Mouse (Mus musculus) thymus, postnatal 10 days (tissue): ENCODE measurements around the gene Klk1b5.

Experiments used
- DNase-seq, 2 experiments: peaks; one replicate each; pipeline ENCODE4 v3.0.0; 2021; ENCODE audit warnings: low spot score in 2 of 2

The Klk1b5 gene

GRCm38 (mm10) chr7:44253023-44253616 is 37.4 kb downstream of the Klk1b5 start:
- DNase-seq: no peak

- DNase-seq: no peak
Observed at GRCm38 (mm10) chr7:44254930-44255329, 39.2 kb downstream of the Klk1b5 start.

GRCm38 (mm10) chr7:44257278-44257677 is 41.5 kb downstream of the Klk1b5 start, which contains the start of gene Acp4:
TSS of gene Acp4 (minus strand) at chr7:44257378.
- DNase-seq: no peak

DNA sequence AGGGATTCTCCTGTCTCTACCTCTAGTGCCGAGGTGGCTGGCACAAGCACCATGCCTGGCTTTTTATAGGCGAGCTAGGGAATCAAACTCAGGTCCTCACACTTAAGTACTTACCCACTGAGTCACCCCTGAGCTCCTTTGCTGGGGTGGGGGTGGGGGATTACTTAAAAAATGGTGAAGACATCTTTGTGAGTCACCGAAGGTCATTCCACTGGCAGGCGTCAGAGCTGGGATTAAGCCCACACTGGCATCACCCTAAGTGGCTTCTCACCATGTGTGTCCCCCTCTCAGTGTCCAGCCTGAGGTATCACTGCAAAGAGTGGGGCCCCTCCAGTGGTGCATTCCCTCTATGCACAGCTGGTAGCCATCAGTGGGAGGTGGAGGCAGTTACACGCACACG is 44.7 kb downstream of the Klk1b5 start:
- no peak for DNase-seq

DNA sequence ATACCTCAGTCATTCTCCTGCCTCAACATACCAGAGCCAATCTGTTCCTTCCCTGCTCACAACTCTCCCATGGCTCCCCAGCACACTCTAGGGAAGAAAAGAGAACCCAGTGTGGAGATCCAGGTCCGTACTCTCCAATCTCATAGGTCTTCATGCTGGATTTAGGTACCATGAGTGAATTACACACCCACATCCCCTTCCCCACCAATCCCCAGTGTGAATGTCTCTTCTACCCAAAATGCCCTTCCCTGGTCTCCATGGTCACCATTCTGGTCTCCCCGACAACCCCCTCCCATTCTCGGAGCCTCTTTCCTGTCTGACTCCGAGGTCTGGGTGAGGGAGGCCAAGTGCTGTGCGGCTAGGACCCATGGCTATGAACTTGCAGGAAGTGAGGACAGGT is 45.4 kb downstream of the Klk1b5 start, which contains the start of gene Gm15517:
Gene Gm15517 (plus strand): TSS at position 301 of the 400 bp plus-strand sequence.
- DNase-seq: no peak

- peak; percentile 83 to 95 for DNase-seq
Observed at GRCm38 (mm10) chr7:44262791-44263643, 47.3 kb downstream of the Klk1b5 start.

- no peak for DNase-seq
Observed at GRCm38 (mm10) chr7:44268117-44268516, 52.4 kb downstream of the Klk1b5 start.

DNA sequence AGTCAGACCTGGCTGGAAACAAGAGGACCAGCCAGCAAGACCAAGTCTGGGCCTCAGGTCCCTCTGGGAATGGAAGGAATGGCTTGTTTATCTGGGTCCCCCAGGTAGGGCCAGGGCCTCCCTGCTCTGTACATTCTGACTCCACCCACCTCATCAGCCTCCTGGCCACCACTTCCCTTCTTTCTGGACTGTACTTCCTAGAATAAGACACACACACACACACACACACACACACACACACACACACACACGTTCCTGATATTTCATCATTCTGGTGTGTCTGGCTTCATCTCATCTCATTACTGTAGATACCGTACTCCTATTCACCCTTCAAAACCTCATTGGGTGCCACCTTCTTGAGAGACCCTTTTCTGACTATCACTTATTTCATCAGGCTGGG is 53.7 kb downstream of the Klk1b5 start:
- no peak for DNase-seq
